Mouse (Mus musculus) forebrain, embryonic 12.5 days (tissue): ENCODE measurements around the gene Slc4a1. TPM values are rescaled to one million over a fixed set of nuclear protein-coding genes. Genes with fewer than 3 reads are reported as not detected.
"Not testable (repeated sequence)": the region's sequence is repeated elsewhere in the genome, so short reads cannot be mapped to it uniquely, and the experiment has no call there.

ENCODE experiments used
- ATAC-seq: fragments of 200-750 bp; cut with Nextera tagmentation; 2 replicates; pipeline ENCODE4 v1.8.0; 2017; ENCODE audit warnings: moderate TSS enrichment; ENCODE audit not compliant: low FRiP score
- H3K27ac ChIP-seq: fragments of 300-500 bp; sonication (generic); 2 replicates; pipeline ENCODE4 v1.5.1; 2016; ENCODE audit warnings: mild to moderate bottlenecking
- H3K27me3 ChIP-seq: fragments of 300-500 bp; sonication (generic); 2 replicates; pipeline ENCODE4 v1.6.1; 2016; ENCODE audit warnings: mild to moderate bottlenecking
- H3K36me3 ChIP-seq: fragments of 300-500 bp; sonication (generic); replicated peaks from 2 replicates; pipeline ENCODE4 v1.6.1; 2016; ENCODE audit warnings: mild to moderate bottlenecking
- H3K4me1 ChIP-seq: fragments of 300-500 bp; sonication (generic); 2 replicates; pipeline ENCODE4 v1.6.1; 2016
- H3K4me2 ChIP-seq: fragments of 300-500 bp; sonication (generic); 2 replicates; pipeline ENCODE4 v1.6.1; 2016; ENCODE audit warnings: mild to moderate bottlenecking, moderate library complexity
- H3K4me3 ChIP-seq: fragments of 300-500 bp; sonication (generic); replicated peaks from 2 replicates; pipeline ENCODE4 v1.5.1; 2016; ENCODE audit warnings: mild to moderate bottlenecking
- H3K9ac ChIP-seq: fragments of 300-500 bp; sonication (generic); 2 replicates; pipeline ENCODE4 v1.6.1; 2016; ENCODE audit warnings: mild to moderate bottlenecking
- H3K9me3 ChIP-seq: fragments of 300-500 bp; sonication (generic); 2 replicates; pipeline ENCODE4 v1.6.1; 2016
- WGBS: fragments of 180-500 bp; shearing (Covaris S2); methylation state at CpG from one replicate; pipeline ENCODE4 v1.1.7; 2016; 5-methylcytosine and 5-hydroxymethylcytosine counted together
- polyA plus RNA-seq: library from polyadenylated mRNA; unstranded; fragments of >200 nt; fragmentation: Nextera tagmentation; extraction: Ambion mirVana; gene quantifications from 2 replicates; pipeline ENCODE4 v1.2.1, GENCODE M21; 2016

Slc4a1 gene
- 21.2 and 25.7 TPM in 2 replicates for polyA plus RNA-seq

DNA sequence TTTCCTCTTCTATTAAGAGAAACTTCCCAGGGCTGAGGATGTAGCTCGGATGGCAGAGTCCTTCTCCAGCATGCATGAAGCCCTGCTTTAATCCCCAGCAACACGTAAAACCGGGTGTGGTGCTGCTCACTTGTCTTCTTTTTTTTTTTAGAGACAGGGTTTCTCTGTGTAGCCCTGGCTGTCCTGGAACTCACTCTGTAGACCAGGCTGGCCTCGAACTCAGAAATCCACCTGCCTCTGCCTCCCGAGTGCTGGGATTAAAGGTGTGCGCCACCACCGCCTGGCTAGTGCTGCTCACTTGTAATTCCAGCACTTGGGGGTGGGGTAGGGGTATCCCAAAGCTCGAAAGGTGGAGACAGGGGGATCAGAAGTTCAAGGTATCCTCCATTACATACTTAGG, at the start of gene Slc4a1:
Gene Slc4a1 (minus strand): TSS at position 101 of the 400 bp plus-strand sequence.
- ATAC-seq: not testable (repeated sequence)
- 85% methylated on average over 8 of the region's 8 CpGs for WGBS

DNA sequence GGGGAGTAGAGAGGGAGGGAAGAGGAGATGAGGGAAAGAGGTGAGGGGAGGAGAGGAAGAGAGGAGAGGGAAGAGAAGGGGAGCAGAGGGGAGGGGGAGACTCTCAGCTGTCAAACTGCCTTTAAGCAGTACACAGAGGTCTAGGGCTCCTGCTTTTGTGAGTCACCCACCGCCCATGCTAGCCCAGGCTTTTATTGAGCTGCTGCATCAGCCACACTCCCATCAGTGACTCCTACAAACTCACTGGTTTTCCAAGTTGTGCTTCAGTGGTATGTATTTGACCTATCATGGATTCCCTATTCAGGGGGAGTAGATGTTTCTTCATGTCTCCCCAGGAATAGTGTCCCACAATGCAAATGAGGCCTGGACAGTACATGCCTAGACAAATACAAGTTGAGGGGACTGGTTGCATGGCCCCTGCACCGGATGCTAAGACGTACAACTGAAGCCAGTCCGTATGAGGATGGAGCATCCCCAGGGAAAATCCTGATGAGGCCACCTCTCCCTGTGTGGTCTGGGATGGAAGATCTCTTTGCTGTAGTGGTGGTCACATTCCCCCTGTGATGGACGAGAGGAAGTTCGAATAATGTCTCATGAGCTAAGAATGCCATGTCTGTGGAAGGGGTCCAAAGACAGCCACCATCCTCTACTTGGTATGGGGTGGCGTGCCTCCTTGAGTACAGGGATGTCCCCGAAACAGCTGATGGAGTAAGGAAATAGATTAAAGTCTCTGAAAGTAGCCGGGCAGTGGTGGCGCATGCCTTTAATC, 49.2 kb upstream of the Slc4a1 start:
- Histone ChIP-seq H3K4me2 (no peak overlapping the region), H3K36me3 (no peaks in the 10 kb centered on the region), H3K27me3 (no peaks in the 10 kb centered on the region), H3K9me3 (no peaks in the 10 kb centered on the region), H3K9ac (no peak overlapping the region), H3K4me3 (no peak overlapping the region), H3K4me1 (0 out of 2 replicates have a peak, but pooled peaks cover 2% of the 10 kb centered on the region), H3K27ac (no peak overlapping the region)
- 75% methylated on average over 10 of the region's 10 CpGs for WGBS
- no peak for ATAC-seq

More for the DNA sequence above, at the start of gene Slc4a1:
- not testable (repeated sequence) for H3K27me3 ChIP-seq, H3K9ac ChIP-seq, H3K27ac ChIP-seq, H3K9me3 ChIP-seq, H3K4me2 ChIP-seq, H3K36me3 ChIP-seq, H3K4me3 ChIP-seq, H3K4me1 ChIP-seq

DNA sequence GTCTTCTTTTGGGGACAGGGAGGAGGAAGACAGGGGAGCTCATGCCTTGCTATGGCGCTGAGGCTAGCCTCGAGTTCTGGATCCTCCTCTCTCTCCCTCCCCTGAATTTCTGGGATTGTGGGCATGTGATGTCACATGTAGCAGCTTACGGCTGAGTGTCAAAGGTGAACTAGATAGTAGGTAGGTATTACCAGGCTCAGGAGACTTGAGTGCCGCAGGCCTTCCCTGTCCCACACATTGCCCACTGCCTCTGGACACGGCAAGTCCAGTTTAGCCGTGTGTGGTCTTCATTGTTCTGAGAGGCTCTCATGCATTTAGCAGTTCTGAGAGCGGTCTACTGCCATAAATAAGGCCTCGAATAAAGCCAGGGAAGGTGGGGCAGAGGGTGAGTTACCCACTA, 47.1 kb upstream of the Slc4a1 start:
- H3K27me3 ChIP-seq: no peaks in the 10 kb centered on the region
- peaks cover 10% of the 10 kb centered on the region for H3K4me1 ChIP-seq
- no peak overlapping the region for H3K27ac ChIP-seq
- no peak overlapping the region for H3K4me2 ChIP-seq
- H3K9me3 ChIP-seq: no peaks in the 10 kb centered on the region
- ATAC-seq: no peak
- WGBS: 77% methylated on average over 8 of the region's 8 CpGs
- H3K4me3 ChIP-seq: no peak overlapping the region
- no peak overlapping the region for H3K9ac ChIP-seq
- H3K36me3 ChIP-seq: no peaks in the 10 kb centered on the region

DNA sequence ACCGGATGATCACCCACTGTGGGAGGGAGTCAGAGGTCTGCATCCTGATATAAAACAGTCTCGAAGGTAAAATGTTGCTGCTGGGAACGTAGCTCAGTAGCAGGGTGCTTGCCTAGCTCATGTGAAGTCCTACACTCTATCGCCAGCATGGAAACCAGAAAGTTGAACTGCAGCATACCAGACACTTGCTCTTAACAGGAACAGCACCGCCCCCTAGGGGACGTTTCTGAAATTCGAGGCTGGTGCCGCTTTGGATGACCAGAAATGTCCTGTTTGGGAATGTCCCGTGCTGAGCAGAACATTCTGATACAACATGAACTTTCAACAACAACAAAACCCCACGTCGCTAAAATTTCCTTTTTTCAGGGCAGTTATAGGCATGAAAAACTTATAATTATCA, 45.7 kb upstream of the Slc4a1 start:
- no peak overlapping the region for H3K4me3 ChIP-seq
- H3K27ac ChIP-seq: no peak overlapping the region
- H3K4me2 ChIP-seq: no peak overlapping the region
- no peak overlapping the region for H3K9ac ChIP-seq
- H3K27me3 ChIP-seq: no peaks in the 10 kb centered on the region
- no peaks in the 10 kb centered on the region for H3K9me3 ChIP-seq
- WGBS: 8% methylated on average over 11 of the region's 11 CpGs
- H3K4me1 ChIP-seq: peaks cover 18% of the 10 kb centered on the region
- ATAC-seq: no peak
- no peaks in the 10 kb centered on the region for H3K36me3 ChIP-seq

DNA sequence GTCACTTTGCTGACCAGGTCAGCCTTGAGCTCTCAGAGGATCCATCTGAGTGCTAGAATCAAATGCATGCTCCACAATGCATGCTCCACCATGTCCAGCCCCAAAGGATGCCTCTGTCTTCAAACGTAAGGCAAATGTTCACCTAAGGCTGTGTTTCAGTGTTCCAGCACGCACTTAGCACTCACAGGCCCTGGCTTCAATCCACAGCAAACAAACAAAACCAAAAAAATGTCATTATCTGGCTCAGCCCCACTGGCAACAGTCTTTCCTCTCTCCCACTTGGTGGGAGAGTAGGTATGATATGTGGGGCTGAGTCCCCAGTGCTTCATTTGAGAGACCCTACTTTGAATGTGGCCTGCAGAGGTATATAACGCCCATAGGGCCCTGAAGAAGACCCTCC, 45.1 kb upstream of the Slc4a1 start:
- H3K4me1 ChIP-seq: peaks cover 25% of the 10 kb centered on the region
- no peaks in the 10 kb centered on the region for H3K36me3 ChIP-seq
- H3K27ac ChIP-seq: no peak overlapping the region
- H3K4me2 ChIP-seq: no peak overlapping the region
- no peak overlapping the region for H3K4me3 ChIP-seq
- no peaks in the 10 kb centered on the region for H3K9me3 ChIP-seq
- no peak overlapping the region for H3K9ac ChIP-seq
- no peak for ATAC-seq
- H3K27me3 ChIP-seq: no peaks in the 10 kb centered on the region
- 80% methylated on average over 3 of the region's 3 CpGs for WGBS

DNA sequence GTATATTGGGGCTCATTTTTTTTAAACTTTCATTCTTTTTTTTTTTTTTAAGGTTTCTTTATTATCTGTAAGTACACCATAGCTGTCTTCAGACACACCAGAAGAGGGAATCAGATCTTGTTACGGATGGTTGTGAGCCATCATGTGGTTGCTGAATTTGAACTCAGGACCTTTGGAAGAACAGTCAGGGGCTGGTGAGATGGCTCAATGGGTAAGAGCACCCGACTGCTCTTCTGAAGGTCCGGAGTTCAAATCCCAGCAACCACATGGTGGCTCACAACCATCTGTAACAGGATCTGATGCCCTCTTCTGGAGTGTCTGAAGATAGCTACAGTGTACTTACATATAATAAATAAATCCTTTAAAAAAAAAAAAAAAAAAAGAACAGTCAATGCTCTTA, 44.3 kb upstream of the Slc4a1 start:
- WGBS: 97% methylated on average over 3 of the region's 3 CpGs
- H3K4me3 ChIP-seq, ATAC-seq, H3K36me3 ChIP-seq, H3K9ac ChIP-seq, H3K27ac ChIP-seq, H3K9me3 ChIP-seq, H3K4me2 ChIP-seq, H3K27me3 ChIP-seq: not testable (repeated sequence)
- H3K4me1 ChIP-seq: peaks cover 32% of the 10 kb centered on the region

DNA sequence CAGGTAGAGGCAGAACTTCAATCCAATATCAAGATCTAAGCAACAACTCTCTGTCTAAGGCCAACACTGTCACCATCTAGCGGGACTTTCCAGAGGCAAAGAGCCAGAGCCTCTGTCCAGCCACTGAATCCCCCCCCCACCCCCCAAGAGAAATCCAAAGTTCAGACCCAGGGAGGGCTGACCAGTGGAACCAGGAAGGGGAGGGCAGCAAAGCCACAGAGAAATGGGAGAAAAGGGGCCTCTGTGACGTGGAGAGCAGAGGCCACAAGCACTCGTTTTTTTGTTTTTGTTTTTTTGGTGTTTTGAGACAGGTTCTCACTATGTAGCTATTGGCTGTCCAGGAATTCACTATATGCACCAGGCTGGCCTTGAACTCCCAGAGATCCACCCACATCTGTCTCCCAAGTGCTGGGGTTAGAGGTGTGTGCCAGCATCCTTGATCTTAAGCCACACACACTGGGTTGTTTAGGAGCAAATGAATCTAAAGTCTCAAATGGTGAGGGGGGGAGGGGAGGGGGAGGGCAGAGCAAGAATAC, 43.9 kb upstream of the Slc4a1 start:
- no peak overlapping the region for H3K4me3 ChIP-seq
- H3K27ac ChIP-seq: no peak overlapping the region
- H3K4me1 ChIP-seq: peaks cover 37% of the 10 kb centered on the region
- no peaks in the 10 kb centered on the region for H3K27me3 ChIP-seq
- no peak for ATAC-seq
- H3K4me2 ChIP-seq: no peak overlapping the region
- peaks cover under 1% of the 10 kb centered on the region; the same call in 1 of the 2 replicates for H3K36me3 ChIP-seq
- no peaks in the 10 kb centered on the region for H3K9me3 ChIP-seq
- no peak overlapping the region for H3K9ac ChIP-seq
- WGBS: 75% methylated on average over 3 of the region's 3 CpGs

DNA sequence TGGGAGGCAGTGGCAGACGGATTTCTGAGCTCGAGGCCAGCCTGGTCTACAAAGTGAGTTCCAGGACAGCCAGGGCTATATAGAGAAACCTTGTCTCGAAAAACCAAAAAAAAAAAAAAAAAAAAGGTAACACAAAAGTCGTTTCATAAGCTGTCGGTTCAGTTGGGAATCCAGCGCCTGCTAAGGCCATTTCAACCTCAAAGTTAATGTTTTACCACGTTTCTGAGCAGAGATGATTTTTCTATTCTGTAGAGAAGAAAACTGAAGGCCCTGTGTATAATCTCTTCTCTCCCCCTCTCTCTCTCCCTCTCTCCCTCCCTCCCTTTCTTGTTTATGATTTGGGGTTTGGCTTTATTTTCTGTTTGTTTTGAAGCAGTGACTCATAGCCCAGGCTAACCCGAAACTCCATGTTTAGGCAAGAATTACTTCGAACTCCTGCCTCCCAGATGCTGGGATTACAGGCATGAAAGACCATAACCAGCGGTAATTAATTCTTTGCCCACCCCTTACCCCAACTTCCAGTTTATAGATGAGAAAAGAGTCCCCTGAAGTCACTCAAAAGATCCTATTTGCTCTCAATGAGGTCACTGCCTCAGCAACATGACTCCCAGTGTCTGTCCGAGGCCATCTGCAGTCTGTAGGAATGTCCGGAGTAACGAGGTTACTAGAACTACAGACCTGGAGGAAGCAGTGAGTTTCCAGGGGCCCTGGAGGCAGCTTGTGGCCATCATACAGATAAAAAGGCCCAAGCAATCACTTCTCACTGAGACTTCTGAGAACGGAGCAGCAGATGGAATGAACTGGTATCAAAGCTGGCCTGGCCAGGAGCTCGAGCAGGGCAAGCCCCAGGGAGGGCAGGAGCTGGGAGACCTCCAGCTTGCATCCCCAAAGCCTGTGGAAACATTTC, 43.1 kb upstream of the Slc4a1 start:
- H3K9ac ChIP-seq: 0 out of 2 replicates have a peak overlapping the region, but pooled peaks have one; percentile 87
- no peaks in the 10 kb centered on the region for H3K27me3 ChIP-seq
- 40% methylated on average over 15 of the region's 15 CpGs for WGBS
- peak overlapping the region; percentile 85 for H3K4me2 ChIP-seq
- ATAC-seq: no peak
- H3K36me3 ChIP-seq: peaks cover 8% of the 10 kb centered on the region
- peak overlapping the region; percentile 80 for H3K4me3 ChIP-seq
- H3K4me1 ChIP-seq: peaks cover 42% of the 10 kb centered on the region
- peak overlapping the region; percentile 74 for H3K27ac ChIP-seq
- H3K9me3 ChIP-seq: no peaks in the 10 kb centered on the region

DNA sequence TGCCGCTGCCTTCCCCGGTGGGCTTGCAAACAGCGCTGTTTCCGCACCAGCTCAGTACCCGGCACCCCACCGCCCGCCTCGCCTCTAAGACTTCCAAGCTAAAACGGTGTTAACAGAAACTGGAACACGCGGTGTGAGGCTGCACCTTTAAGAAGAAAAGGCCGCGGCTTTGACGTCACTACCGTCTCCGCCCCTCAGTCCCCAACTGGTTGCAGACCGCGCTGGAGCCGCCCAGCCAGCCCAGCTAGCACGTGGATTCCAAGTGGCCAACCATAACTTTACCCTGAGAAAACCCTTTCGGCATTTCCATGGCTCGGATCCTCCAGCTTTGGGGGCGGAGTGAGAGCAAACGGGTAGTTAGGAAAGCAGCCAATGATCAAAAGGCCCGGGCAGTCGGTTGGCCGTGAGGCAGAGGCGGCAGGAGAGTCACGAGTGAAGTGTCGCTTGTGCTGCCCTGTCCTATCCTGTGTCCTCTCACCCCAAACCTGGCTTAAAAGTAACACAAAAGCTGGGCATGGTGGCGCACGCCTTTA, 42.4 kb upstream of the Slc4a1 start:
- 0 out of 2 replicates have a peak overlapping the region, but pooled peaks have one; percentile 87 for H3K9ac ChIP-seq
- H3K27ac ChIP-seq: peak overlapping the region; percentile 80
- peaks cover 15% of the 10 kb centered on the region for H3K36me3 ChIP-seq
- ATAC-seq: peak; percentile 89
- H3K4me1 ChIP-seq: peaks cover 42% of the 10 kb centered on the region
- no peaks in the 10 kb centered on the region for H3K9me3 ChIP-seq
- peak overlapping the region; percentile 85 for H3K4me2 ChIP-seq
- under 1% methylated on average over 32 of the region's 32 CpGs for WGBS
- H3K4me3 ChIP-seq: peak overlapping the region; percentile 80
- H3K27me3 ChIP-seq: no peaks in the 10 kb centered on the region

DNA sequence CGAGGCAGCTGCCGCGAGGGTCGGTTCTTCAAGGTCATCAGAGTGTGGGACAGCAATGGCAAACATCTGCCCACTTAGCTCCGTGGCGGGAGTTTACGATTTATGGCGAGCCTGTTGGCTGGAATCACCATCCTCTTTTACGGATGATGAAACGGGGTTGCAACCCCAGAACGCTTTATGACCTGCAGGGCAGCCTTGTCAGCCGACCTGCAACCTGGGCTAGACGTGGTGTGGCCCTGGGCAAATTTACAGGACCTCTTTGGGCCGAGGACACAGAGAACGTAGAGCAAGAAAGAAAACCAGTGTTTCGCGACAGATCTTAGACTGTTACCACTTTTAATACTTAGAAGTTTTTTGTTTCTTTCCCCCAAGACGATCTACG, 41.8 kb upstream of the Slc4a1 start, which contains the start of gene Slc25a39:
Gene Slc25a39 (minus strand): TSS at position 113 of the 382 bp plus-strand sequence.
- peaks cover 21% of the 10 kb centered on the region for H3K36me3 ChIP-seq
- peak within 1 kb of the TSS; percentile 80 for H3K4me3 ChIP-seq
- no peaks in the 10 kb centered on the region for H3K27me3 ChIP-seq
- H3K4me1 ChIP-seq: peaks cover 42% of the 10 kb centered on the region
- under 1% methylated on average over 19 of the region's 19 CpGs for WGBS
- H3K9ac ChIP-seq: peak within 1 kb of the TSS; percentile 87
- H3K4me2 ChIP-seq: peak within 1 kb of the TSS; percentile 85
- no peaks in the 10 kb centered on the region for H3K9me3 ChIP-seq
- peak within 1 kb of the TSS; percentile 80 for H3K27ac ChIP-seq
- ATAC-seq: peak; percentile 4; the same call in 1 of the 2 replicates

DNA sequence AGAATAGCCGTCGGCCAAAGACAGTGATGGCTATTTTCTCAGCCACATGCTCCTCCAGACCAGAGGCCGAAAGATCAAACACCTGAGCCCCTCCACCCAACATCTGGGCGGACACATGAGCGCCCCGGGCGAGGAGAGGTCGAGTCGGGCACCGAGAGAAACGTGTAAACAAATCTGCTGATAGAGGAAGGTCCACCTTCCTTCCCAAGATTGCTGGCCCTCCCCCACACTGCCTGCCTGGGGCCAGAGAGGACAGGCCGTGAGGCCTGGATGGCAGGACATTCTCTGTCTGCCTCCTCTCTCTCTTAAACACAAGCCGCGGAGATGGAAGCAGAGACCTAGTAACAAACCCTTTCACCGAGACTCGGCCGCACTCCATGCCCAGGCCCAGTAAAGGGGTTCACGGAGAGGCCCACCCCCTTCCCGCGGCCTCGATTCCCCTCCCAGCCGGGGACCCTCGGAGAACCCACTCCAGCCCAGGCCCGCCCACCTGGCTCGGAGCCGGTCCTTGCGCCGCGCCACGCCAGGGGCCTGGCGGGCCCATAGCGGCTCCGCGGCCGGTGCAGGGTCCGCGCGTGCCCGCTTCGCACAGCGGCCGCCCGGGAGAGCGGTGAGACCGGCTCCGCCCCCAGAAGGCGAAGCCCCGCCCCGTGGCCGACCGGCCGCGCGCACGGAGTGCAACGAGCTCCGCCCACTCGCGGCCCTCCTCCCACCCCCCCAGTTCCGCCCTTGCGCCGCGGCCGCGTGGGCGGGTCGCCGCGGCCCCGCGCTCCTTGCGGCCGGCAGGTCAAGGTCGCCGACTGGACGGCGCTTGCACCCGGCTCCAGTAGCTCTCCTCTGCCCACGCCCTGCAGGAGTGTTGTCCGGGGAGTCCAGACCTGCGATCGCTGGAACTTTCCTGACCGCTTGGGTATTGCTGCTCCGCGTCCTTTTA, 41.2 kb upstream of the Slc4a1 start:
- H3K4me1 ChIP-seq: peaks cover 42% of the 10 kb centered on the region
- under 1% methylated on average over 73 of the region's 85 CpGs for WGBS
- no peaks in the 10 kb centered on the region for H3K9me3 ChIP-seq
- H3K27me3 ChIP-seq: no peaks in the 10 kb centered on the region; the same call in 1 of the 2 replicates
- H3K9ac ChIP-seq: peak overlapping the region; percentile 87
- peak overlapping the region; percentile 85 for H3K4me2 ChIP-seq
- peak overlapping the region; percentile 80 for H3K4me3 ChIP-seq
- peak; percentile 73 for ATAC-seq
- H3K27ac ChIP-seq: peak overlapping the region; percentile 80
- peaks cover 27% of the 10 kb centered on the region for H3K36me3 ChIP-seq
